In the genomic region with DNA sequence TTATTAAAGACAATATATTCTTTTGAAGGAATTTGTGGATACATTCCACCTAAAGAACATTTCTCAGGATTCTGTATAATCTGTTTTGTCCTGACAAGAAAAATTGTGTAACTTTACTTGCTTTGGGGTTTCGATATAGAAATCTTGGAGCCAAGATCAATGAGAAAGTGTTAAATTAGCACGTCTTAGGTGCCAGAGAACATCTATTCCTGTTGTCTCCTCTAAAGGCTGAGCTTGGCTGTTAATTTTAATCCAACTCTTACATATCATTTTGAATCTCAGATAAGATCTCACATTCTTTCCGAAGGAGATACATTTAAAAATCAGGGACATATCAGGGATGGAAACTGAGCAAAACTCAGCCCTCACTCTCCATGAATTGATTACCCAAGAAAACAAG, we compare ENCODE assay signal across 21 mouse cellular contexts.
A peak's percentile ranks its signal among the peaks of the same experiment; 100 is the strongest.
DNase-seq lines count a peak whose midpoint lies in the region; ATAC-seq lines count a peak whose summit lies in the region.
"Had no signal": no experiment of that assay in that cellular context is flagged by ENCODE, and none has a peak within 500 bp of the region (broad histone marks: within the 10 kb centered on the region; RNA-seq: fewer than 3 reads in every experiment).

No protein-coding gene starts in this region.

- no peak overlapping the region for H3K4me2 ChIP-seq in hindbrain, embryonic 11.5 days (replicated peaks; ENCODE audit: low read depth, low read length)

- no peaks in the 10 kb centered on the region for H3K36me3 ChIP-seq in hindbrain, embryonic 11.5 days (ENCODE audit: control insufficient read depth, insufficient read depth, low read length)
- H3K36me3 ChIP-seq: G1E had no signal

- no peak overlapping the region for H3K9ac ChIP-seq in hindbrain, embryonic 11.5 days (ENCODE audit: low read depth, low read length)

- WGBS in hindbrain, embryonic 11.5 days = 88% methylated on average over 3 of the region's 3 CpGs

- ATAC-seq in frontal cortex, adult (ENCODE audit: low TSS enrichment) = peak; percentile 88
- ATAC-seq in hindbrain, embryonic 11.5 days (ENCODE audit: low FRiP score) = no peak
- ATAC-seq: activated CD4-positive, CD25-positive, alpha-beta regulatory T cell, adult 4 months; CD4-positive, CD25-positive, alpha-beta regulatory T cell, adult 4 months; Patski had no signal

- no peak overlapping the region for H3K27ac ChIP-seq in hindbrain, embryonic 11.5 days (ENCODE audit: low read depth, low read length)

- H3K4me3 ChIP-seq in hindbrain, embryonic 11.5 days (ENCODE audit: low read depth, low read length) = no peak overlapping the region

- H3K27me3 ChIP-seq in hindbrain, embryonic 11.5 days (ENCODE audit: control insufficient read depth, insufficient read depth, low read length) = no peaks in the 10 kb centered on the region

- H3K9me3 ChIP-seq in hindbrain, embryonic 11.5 days (ENCODE audit: control insufficient read depth, low read length) = no peaks in the 10 kb centered on the region

- no peak for DNase-seq in frontal cortex, postnatal 14 days (ENCODE audit: low spot score in 2 of 2)
- DNase-seq in brain, adult 2 months (ENCODE audit: low read depth, low spot score) = peak; percentile 57
- DNase-seq in telencephalon, adult 2 months (ENCODE audit: low read depth, low spot score) = peak; percentile 65
- no peak for DNase-seq in neural tube, embryonic 10.5 days (ENCODE audit: extremely low spot score, low spot score)
- DNase-seq in hindbrain, embryonic 11.5 days (ENCODE audit: low spot score) = no peak
- DNase-seq: adrenal gland, adult 2 months; adrenal gland, adult 8-10 months; adrenal gland, postnatal 10 days; adrenal gland, postnatal 14 days; adrenal gland, postnatal 25 days; adrenal gland, postnatal 36 days; B cell, adult 2 months; cerebellum, adult 11 months; cerebellum, adult 11-12 months; cerebellum, adult 18-20 months; cerebellum, adult 2 months had no signal

- no peaks in the 10 kb centered on the region for H3K4me1 ChIP-seq in hindbrain, embryonic 11.5 days (replicated peaks; ENCODE audit: control insufficient read depth, insufficient read depth, low read length)

Comparison
In these comparisons a context has a peak if more than half of its experiments do, and no peak if none do; other contexts are left out.
1. DNase-seq: peak in brain, adult 2 months (single experiment) and telencephalon, adult 2 months (single experiment); none in frontal cortex, postnatal 14 days (0 of 2), neural tube, embryonic 10.5 days (single experiment) and hindbrain, embryonic 11.5 days (single experiment).